Mouse (Mus musculus) forebrain, embryonic 13.5 days (tissue): ENCODE measurements around the gene Guca2a. TPM values are rescaled to one million over a fixed set of nuclear protein-coding genes. Genes with fewer than 3 reads are reported as not detected.

Experiments used
- ATAC-seq: fragments of 200-750 bp; cut with Nextera tagmentation; 2 replicates; pipeline ENCODE4 v1.8.0; 2017
- H3K27ac ChIP-seq: fragments of 300-500 bp; sonication (generic); 2 replicates; pipeline ENCODE4 v1.5.1; 2015; ENCODE audit warnings: inconsistent platforms, mild to moderate bottlenecking, moderate library complexity
- H3K27me3 ChIP-seq: fragments of 300-500 bp; sonication (generic); 2 replicates; pipeline ENCODE4 v1.6.1; 2015; ENCODE audit warnings: mild to moderate bottlenecking, inconsistent platforms
- H3K36me3 ChIP-seq: fragments of 300-500 bp; sonication (generic); 2 replicates; pipeline ENCODE4 v1.6.1; 2015; ENCODE audit warnings: mild to moderate bottlenecking, inconsistent platforms; ENCODE audit not compliant: poor library complexity, severe bottlenecking
- H3K4me1 ChIP-seq: fragments of 300-500 bp; sonication (generic); 2 replicates; pipeline ENCODE4 v1.6.1; 2015; ENCODE audit warnings: inconsistent platforms
- H3K4me2 ChIP-seq: fragments of 300-500 bp; sonication (generic); 2 replicates; pipeline ENCODE4 v1.6.1; 2015; ENCODE audit warnings: inconsistent platforms, mild to moderate bottlenecking, moderate library complexity
- H3K4me3 ChIP-seq: fragments of 300-500 bp; sonication (generic); 2 replicates; pipeline ENCODE4 v1.5.1; 2015; ENCODE audit warnings: mild to moderate bottlenecking, inconsistent platforms
- H3K9ac ChIP-seq: fragments of 300-500 bp; sonication (generic); 2 replicates; pipeline ENCODE4 v1.6.1; 2015; ENCODE audit warnings: mild to moderate bottlenecking, inconsistent platforms
- H3K9me3 ChIP-seq: fragments of 300-500 bp; sonication (generic); replicated peaks from 2 replicates; pipeline ENCODE4 v1.6.1; 2016; ENCODE audit warnings: inconsistent platforms
- WGBS: fragments of 180-500 bp; shearing (Covaris S2); methylation state at CpG from one replicate; pipeline ENCODE4 v1.1.7; 2015; 5-methylcytosine and 5-hydroxymethylcytosine counted together
- polyA plus RNA-seq: library from polyadenylated mRNA; unstranded; fragments of >200 nt; fragmentation: Nextera tagmentation; extraction: Ambion mirVana; gene quantifications from 2 replicates; pipeline ENCODE4 v1.2.1, GENCODE M21; 2015

The Guca2a gene
- polyA plus RNA-seq, 1 experiment from 2014 or later, result not detected

- no peaks in the 10 kb centered on the region for H3K9me3 ChIP-seq
- H3K27me3 ChIP-seq, result no peaks in the 10 kb centered on the region
- peak; percentile 84 for ATAC-seq
- no peaks in the 10 kb centered on the region for H3K36me3 ChIP-seq
- peaks cover 21% of the 10 kb centered on the region for H3K4me1 ChIP-seq
- no peak overlapping the region for H3K9ac ChIP-seq
- 58% methylated on average over 10 of the region's 10 CpGs for WGBS
- H3K4me2 ChIP-seq, result no peak overlapping the region; the same call in 1 of the 2 replicates
- H3K4me3 ChIP-seq, result no peak overlapping the region
- H3K27ac ChIP-seq, result peak overlapping the region; percentile 81
Measured at GRCm38 (mm10) chr4:119669356-119670209, 32.1 kb downstream of the Guca2a start.

- 24% methylated on average over 7 of the region's 7 CpGs for WGBS
- no peaks in the 10 kb centered on the region for H3K27me3 ChIP-seq
- H3K9me3 ChIP-seq, result no peaks in the 10 kb centered on the region
- peaks cover 21% of the 10 kb centered on the region for H3K4me1 ChIP-seq
- H3K27ac ChIP-seq, result peak overlapping the region; percentile 81
- no peak overlapping the region for H3K4me3 ChIP-seq
- H3K4me2 ChIP-seq, result peak overlapping the region; percentile 17
- ATAC-seq, result peak; percentile 81
- H3K36me3 ChIP-seq, result no peaks in the 10 kb centered on the region
- H3K9ac ChIP-seq, result peak overlapping the region; percentile 22; the same call in 1 of the 2 replicates
Measured at GRCm38 (mm10) chr4:119670210-119670555, 32.7 kb downstream of the Guca2a start.

DNA sequence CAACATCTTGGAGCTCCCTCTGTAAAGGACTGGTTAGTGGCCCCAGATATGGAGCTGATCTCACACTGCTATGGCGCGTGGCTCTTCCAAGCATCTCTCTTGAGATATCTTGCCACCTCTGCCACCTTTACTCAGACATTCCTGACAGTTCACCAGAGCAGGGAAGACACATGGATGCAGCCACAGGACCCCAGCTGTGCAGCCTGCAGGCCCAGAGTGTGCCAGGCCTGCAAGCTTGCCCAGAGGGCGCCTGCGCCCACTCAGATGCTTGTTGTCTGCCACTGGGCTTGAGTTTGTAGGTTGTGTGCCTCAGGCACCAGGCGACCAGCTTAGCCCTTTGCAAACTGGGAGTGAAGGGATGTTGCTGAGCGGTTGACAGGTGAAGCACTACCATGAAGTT, 33.2 kb downstream of the Guca2a start:
- H3K4me3 ChIP-seq, result no peak overlapping the region
- ATAC-seq, result 0 out of 2 replicates have a peak, but pooled peaks have one; percentile 1
- peak overlapping the region; percentile 81 for H3K27ac ChIP-seq
- no peaks in the 10 kb centered on the region for H3K9me3 ChIP-seq
- H3K27me3 ChIP-seq, result no peaks in the 10 kb centered on the region
- H3K4me2 ChIP-seq, result peak overlapping the region; percentile 17; the same call in 1 of the 2 replicates
- 85% methylated on average over 6 of the region's 6 CpGs for WGBS
- peak overlapping the region; percentile 22 for H3K9ac ChIP-seq
- no peaks in the 10 kb centered on the region for H3K36me3 ChIP-seq
- peaks cover 21% of the 10 kb centered on the region for H3K4me1 ChIP-seq

DNA sequence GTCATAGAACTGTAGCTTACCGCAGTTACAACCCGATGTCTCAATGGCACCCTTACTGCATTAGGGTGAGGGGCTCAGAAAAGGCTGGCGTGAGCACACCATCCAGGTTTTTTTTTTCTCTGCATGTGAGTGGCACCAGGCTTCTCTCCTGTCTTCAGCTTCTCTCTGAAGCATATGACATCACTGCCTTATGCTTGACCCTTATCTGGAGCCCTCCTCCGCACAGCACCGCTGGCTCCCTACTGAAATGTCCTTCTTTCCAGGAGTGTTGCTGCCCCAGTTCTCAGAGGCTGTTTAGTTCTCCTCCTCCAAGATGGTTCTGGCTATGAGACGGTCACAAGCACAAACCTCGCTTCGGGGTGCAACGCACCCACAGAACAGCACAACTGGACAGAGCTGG, 33.7 kb downstream of the Guca2a start:
- Histone ChIP-seq H3K9me3 (no peaks in the 10 kb centered on the region), H3K4me2 (no peak overlapping the region), H3K27me3 (no peaks in the 10 kb centered on the region), H3K27ac (peak overlapping the region; percentile 81), H3K4me3 (no peak overlapping the region), H3K4me1 (peaks cover 21% of the 10 kb centered on the region), H3K9ac (0 out of 2 replicates have a peak overlapping the region, but pooled peaks have one; percentile 22), H3K36me3 (no peaks in the 10 kb centered on the region)
- ATAC-seq, result no peak
- WGBS, result 91% methylated on average over 9 of the region's 9 CpGs

DNA sequence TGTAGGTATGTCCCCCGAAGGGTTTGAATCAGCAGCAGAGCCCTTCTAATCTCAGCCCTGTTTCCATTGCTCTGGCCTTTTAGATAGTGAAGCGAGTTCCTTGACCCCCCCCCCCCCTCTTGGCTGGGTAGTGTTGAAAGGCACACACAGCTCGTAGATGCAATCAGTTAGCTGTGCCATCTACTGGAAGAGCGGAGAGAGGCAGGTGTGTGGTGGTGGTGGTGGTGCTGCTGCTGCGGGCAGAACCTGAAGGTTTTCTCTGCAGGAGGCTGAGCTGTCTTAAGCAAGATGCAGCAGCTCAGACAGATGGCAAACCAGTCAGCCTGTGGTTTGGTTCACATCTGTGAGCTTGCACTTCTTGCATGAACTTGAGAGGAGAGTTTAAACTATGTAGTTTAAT, 35.2 kb downstream of the Guca2a start:
- 31% methylated on average over 5 of the region's 5 CpGs for WGBS
- Histone ChIP-seq H3K4me1 (peaks cover 21% of the 10 kb centered on the region), H3K4me3 (no peak overlapping the region), H3K36me3 (no peaks in the 10 kb centered on the region), H3K9ac (no peak overlapping the region), H3K4me2 (no peak overlapping the region), H3K9me3 (no peaks in the 10 kb centered on the region), H3K27ac (no peak overlapping the region), H3K27me3 (no peaks in the 10 kb centered on the region)
- ATAC-seq, result no peak

GRCm38 (mm10) chr4:119682596-119682995, 45.1 kb downstream of the Guca2a start:
- no peak overlapping the region for H3K27ac ChIP-seq
- no peak overlapping the region for H3K4me3 ChIP-seq
- no peak for ATAC-seq
- no peak overlapping the region for H3K9ac ChIP-seq
- H3K9me3 ChIP-seq, result no peaks in the 10 kb centered on the region
- H3K4me2 ChIP-seq, result no peak overlapping the region
- WGBS, result 53% methylated on average over 5 of the region's 5 CpGs
- H3K27me3 ChIP-seq, result no peaks in the 10 kb centered on the region
- H3K4me1 ChIP-seq, result peaks cover 5% of the 10 kb centered on the region
- no peaks in the 10 kb centered on the region for H3K36me3 ChIP-seq

GRCm38 (mm10) chr4:119685746-119686145, 48.2 kb downstream of the Guca2a start:
- H3K27me3 ChIP-seq, result no peaks in the 10 kb centered on the region
- no peak for ATAC-seq
- no peaks in the 10 kb centered on the region for H3K9me3 ChIP-seq
- 91% methylated on average over 2 of the region's 2 CpGs for WGBS
- H3K4me3 ChIP-seq, result no peak overlapping the region
- no peak overlapping the region for H3K4me2 ChIP-seq
- no peak overlapping the region for H3K9ac ChIP-seq
- H3K36me3 ChIP-seq, result no peaks in the 10 kb centered on the region
- peaks cover 8% of the 10 kb centered on the region for H3K4me1 ChIP-seq
- no peak overlapping the region for H3K27ac ChIP-seq

Other genes starting within 250 kb of the Guca2a start
- 12.4 and 12.5 TPM in 2 replicates for gene Ccdc30, start 222.2 kb upstream of the Guca2a start, polyA plus RNA-seq
- 15.4 and 17.9 TPM in 2 replicates for gene Ppcs, start 215.3 kb upstream of the Guca2a start, polyA plus RNA-seq
- gene Zmynd12, start 214.9 kb upstream of the Guca2a start, polyA plus RNA-seq, result 0.26 and 0.35 TPM in 2 replicates
- gene Rimkla, start 145.1 kb upstream of the Guca2a start, polyA plus RNA-seq, result 12.2 and 12.6 TPM in 2 replicates
- 23.8 and 25.4 TPM in 2 replicates for gene Foxj3, start 100.7 kb upstream of the Guca2a start, polyA plus RNA-seq
- 4.8 TPM in 2 replicates for gene Frg2f1, start 98.2 kb upstream of the Guca2a start, polyA plus RNA-seq
- not detected in 2 replicates for gene Guca2b, start 21.2 kb downstream of the Guca2a start, polyA plus RNA-seq
- 8.8 and 10.5 TPM in 2 replicates for gene Hivep3, start 96.1 kb downstream of the Guca2a start, polyA plus RNA-seq